Mouse (Mus musculus) brain, embryonic 14.5 days (tissue): ENCODE results near the gene Fes.

Source experiments
- CTCF ChIP-seq: fragments of 200-500 bp; IDR thresholded peaks from 2 replicates; pipeline ENCODE4 v1.5.1; 2012; ENCODE audit warnings: inconsistent platforms, mild to moderate bottlenecking, moderate library complexity, borderline replicate concordance; ENCODE audit not compliant: insufficient read depth, insufficient read length; ENCODE audit errors: extremely low read depth
- POLR2A ChIP-seq: fragments of 200-500 bp; IDR thresholded peaks from 2 replicates; pipeline ENCODE4 v1.6.1; 2012; ENCODE audit warnings: mild to moderate bottlenecking, inconsistent platforms, borderline replicate concordance; ENCODE audit not compliant: poor library complexity, insufficient read depth, insufficient read length, severe bottlenecking; ENCODE audit errors: extremely low read depth

GRCm38 (mm10) chr7:80392119-80392518, 4.4 kb upstream of the Fes start:
- TF ChIP-seq POLR2A: no peak
- no peak for TF ChIP-seq CTCF
